Comparison of ENCODE assay signal across 1 mouse cellular context in the genomic region with DNA sequence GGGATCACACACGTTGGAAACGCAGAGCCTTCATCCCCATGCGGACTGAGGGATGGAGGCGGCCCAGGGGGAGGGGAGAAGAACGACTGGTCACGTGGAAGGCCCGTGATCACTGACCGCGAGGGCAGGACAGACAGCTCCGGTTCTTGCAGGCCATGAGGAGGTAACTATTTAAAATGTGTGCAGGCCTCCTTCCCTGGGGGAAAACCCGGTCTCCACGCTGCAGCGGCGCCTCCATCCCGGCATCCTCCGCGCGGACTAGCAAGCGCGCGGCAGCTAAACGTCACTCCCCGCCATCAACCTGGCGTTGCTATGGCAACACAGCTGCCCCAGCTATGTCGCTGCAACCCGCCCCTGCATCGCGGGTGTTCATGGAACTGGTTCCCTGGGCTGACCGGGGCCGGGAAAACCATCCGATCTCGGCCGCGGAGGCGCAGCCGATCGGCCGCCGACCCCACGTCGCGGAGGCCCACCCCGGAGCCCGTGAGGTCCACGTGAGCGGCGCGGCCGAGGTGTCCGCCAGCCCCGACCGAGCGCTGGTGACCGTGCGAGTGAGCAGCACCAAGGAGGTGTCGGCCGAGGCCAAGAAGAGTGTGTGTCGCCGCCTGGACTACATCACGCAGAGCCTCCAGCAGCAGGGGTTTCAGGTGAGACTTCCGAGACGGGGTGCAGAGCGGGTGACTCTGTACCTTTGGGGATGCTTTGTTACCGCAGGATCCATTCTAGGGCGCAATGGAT.
A peak's percentile ranks its signal among the peaks of the same experiment; 100 is the strongest.
TF ChIP-seq lines count a peak whose summit lies in the region.

No protein-coding gene starts in this region.

TF ChIP-seq in CH12.LX, 34 proteins besides CTCF, POLR2A, EP300 and RAD21 (continued from another document):
- TF ChIP-seq PAX5 (IDR thresholded peaks at IDR 0.05; ENCODE audit: low read length) (no peak), GABPA (IDR thresholded peaks at IDR 0.05; ENCODE audit: insufficient replicate concordance, low read depth, low read length) (no peak), POLR2AphosphoS2 (IDR thresholded peaks at IDR 0.05; ENCODE audit: low read depth, low read length) (no peak), RCOR1 (conservative IDR thresholded peaks at IDR 0.05; ENCODE audit: low read depth, low read length) (no peak), JUN (IDR thresholded peaks at IDR 0.05; ENCODE audit: insufficient read depth, low read depth, low read length) (no peak), HCFC1 (IDR thresholded peaks at IDR 0.05; ENCODE audit: low read depth, low read length) (peak; percentile 77), MEF2A (IDR thresholded peaks at IDR 0.05; ENCODE audit: borderline replicate concordance, low read depth, low read length) (no peak; the same call in 1 of the 2 replicates), SIN3A (IDR thresholded peaks at IDR 0.05; ENCODE audit: low read length) (peak; percentile 92), UBTF (IDR thresholded peaks at IDR 0.05; ENCODE audit: low read depth, low read length) (0 out of 2 replicates have a peak, but pooled peaks have one; percentile 44), TBP (conservative IDR thresholded peaks at IDR 0.05; ENCODE audit: low read depth, low read length) (peak; percentile 75; the same call in 1 of the 2 replicates), SMC3 (IDR thresholded peaks at IDR 0.05; ENCODE audit: low read depth, low read length) (no peak), TCF12 (IDR thresholded peaks at IDR 0.05; ENCODE audit: low read depth, low read length) (peak; percentile 66; the same call in 1 of the 2 replicates), JUND (conservative IDR thresholded peaks at IDR 0.05; ENCODE audit: low read depth, low read length) (no peak), MAX (IDR thresholded peaks at IDR 0.05; ENCODE audit: low read length) (peak; percentile 97), IRF4 (IDR thresholded peaks at IDR 0.05; ENCODE audit: low read depth, low read length) (no peak; the same call in 1 of the 2 replicates), USF1 (IDR thresholded peaks at IDR 0.05; ENCODE audit: low read depth, low read length) (peak; percentile 80), NELFE (IDR thresholded peaks at IDR 0.05; ENCODE audit: low read depth, low read length) (peak; percentile 20)
